Mouse (Mus musculus) embryo, embryonic 11.5 days (tissue): Measurements from ENCODE around the gene Scnn1b.

Experiments
- DNase-seq: peaks from one replicate; pipeline ENCODE4 v3.0.0-alpha.2; 2012; ENCODE audit warnings: low read depth, low spot score

Gene Scnn1b

DNA sequence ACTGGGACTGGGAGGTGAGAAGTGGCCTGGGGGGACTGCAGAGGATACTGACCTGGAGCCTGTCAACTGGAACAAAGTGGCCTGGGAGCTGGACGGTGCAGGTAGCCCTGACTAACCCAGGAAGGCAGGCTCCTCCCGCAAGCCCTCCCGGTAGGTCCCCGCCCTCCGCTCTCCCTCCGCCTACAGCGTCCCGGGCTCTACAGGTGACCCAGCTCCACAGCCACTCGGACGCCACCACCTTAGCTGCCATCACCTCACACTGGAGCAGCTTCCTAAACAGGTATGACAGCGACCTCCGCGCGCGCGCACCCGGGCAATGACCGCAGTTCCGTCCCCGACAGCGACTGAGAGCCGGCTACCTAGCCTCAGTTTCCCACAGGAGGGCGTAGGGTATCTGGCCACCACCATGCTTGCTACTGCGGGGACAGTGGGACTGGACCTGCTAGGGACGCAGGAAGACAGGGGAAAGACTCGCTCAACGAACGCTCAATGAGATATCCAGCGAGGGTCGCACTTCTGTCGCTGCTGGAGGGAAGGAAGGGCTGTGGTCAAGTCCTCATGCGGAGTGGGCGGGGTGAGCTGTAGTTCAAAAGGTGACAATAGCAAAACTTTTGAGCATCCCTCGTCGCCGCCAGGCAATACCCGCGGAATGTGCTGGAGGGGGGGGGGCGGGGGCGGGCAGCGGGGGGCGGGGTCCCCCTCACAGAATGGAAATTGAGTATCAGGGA lies at the start of gene Scnn1b:
Gene Scnn1b (plus strand): TSS at position 181 of the 728 bp plus-strand sequence.
- no peak for DNase-seq

DNA sequence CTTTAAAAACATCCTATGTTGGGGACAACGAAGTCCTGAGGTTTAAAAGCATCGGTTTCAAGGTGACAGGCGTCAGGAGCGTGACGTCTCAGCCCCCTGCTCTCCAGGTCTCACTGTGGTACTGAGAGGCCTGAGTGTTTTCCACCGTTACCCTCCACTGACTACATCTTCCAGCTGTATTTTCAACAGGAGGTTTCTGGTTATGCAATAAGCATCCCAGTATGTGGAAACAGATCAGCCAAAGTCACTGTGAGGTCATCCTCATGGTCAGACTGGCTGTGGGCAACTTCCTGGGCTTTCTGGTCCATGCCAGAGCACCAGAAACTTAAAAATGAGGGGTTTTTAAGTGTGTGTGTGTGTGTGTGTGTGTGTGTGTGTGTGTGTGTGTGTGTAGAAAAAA lies 43.2 kb upstream of the Scnn1b start:
- no peak for DNase-seq

DNA sequence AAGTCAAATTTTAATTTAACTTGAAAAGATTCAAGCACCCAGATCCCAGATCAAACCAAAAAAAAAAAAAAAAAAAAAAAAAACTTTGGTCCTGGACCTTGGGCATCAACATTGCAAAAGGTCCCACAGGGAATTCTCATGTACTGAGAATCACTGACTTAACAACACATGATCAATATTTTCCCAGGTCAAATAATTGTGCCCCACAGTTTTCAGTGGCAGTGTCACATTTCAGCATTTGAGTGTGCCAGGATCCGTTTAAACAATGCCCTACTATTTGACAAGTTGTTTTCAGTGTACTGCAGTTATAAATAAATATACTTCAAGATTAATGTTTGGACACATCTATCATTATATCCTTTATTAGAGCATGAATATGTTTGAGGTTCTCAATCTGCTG lies 36.4 kb upstream of the Scnn1b start:
- DNase-seq, result no peak

GRCm38 (mm10) chr7:121835392-121835791 lies 29.4 kb upstream of the Scnn1b start:
- no peak for DNase-seq

DNA sequence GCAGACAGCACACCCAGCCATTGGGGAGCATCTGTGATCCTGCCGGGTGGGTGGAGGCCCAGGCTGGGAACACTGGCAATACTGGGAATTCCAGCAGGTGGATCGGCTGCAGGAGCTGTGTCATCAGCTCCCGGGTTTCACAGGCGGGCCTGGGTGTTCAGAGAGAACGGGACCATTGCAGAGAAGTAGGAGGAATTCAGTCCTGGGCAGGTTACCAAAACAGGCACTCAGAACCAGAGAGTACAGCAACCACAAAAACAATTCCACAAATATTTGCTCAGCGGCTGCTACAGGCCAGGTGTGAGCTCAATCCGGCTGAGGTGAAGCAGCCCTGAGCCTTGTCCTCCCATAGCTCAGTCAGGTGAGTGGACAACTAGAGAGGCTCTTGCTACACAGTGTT lies 28.0 kb upstream of the Scnn1b start:
- no peak for DNase-seq

GRCm38 (mm10) chr7:121840810-121841209 lies 24.0 kb upstream of the Scnn1b start:
- DNase-seq, result no peak

- DNase-seq, result no peak
These were observed 22.6 kb upstream of the Scnn1b start for GRCm38 (mm10) chr7:121842234-121842633.

DNA sequence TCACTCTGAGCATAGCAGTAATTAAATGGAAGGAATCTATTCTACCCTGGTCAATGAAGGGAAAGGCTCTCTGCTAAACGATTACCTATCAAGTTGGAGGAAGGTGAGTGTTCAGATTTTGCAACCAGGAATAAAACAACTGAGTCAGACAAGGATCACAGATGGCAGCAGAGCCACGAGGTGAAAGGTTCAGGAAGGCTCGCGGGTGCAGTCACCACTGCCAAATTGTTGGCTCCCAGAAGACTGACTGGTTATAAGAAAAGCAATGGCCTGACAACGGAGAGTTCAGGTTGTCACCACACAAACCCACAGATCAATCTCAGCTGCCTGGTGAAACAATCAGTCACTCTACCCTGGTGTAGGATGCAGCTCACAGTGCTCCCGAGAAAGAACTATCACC lies 18.9 kb upstream of the Scnn1b start:
- no peak for DNase-seq

- no peak for DNase-seq
These were observed 16.2 kb upstream of the Scnn1b start for GRCm38 (mm10) chr7:121848537-121849168.

- no peak for DNase-seq
These were observed 7.5 kb upstream of the Scnn1b start for GRCm38 (mm10) chr7:121857177-121857884.

- DNase-seq, result no peak
These were observed 5.9 kb upstream of the Scnn1b start for GRCm38 (mm10) chr7:121858939-121859338.

- DNase-seq, result no peak
These were observed 6.8 kb downstream of the Scnn1b start for GRCm38 (mm10) chr7:121871631-121872030.

DNA sequence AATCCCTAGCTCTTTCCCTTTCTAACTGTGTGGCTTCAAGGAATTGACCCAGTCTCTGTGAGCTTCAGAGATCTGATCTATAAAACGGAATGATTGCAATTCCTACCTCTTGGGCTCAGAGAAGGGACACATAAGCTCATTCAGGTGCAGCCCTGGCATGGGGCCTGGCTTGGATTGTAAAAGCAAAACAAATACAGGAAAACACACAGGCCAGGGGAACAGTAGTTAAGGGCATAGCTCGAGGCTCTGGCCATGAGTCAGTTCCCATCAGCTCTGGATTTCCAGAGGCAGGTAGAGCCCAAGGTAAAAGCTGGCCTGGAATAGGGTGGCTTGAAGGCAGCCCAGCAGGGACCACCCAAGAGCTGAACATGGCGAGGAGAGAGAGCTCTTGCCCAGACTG lies 9.2 kb downstream of the Scnn1b start:
- DNase-seq, result no peak

GRCm38 (mm10) chr7:121874784-121875183 lies 9.9 kb downstream of the Scnn1b start:
- DNase-seq, result no peak

- no peak for DNase-seq
These were observed 15.4 kb downstream of the Scnn1b start for GRCm38 (mm10) chr7:121880246-121880645.

- no peak for DNase-seq
These were observed 26.0 kb downstream of the Scnn1b start for GRCm38 (mm10) chr7:121890636-121891360.

DNA sequence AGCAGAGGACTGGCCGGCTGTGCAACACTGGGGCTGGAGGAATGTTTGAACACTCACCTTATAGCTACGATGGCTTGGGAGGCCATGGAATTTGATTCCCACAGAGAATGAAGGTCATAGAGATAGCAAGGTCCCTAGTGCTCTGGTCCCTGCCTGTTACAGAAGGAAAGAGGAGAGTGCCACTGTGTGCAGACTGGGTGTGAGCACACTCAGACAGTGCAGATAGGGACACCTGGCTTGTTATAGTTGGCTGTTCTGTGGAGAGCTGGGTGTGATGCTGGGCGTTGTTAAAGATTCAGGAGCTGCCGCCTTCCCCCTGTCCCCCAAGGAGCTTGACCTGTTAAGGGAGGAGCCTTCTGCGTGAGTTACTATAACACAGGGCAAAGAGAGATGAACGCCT lies 31.9 kb downstream of the Scnn1b start:
- no peak for DNase-seq

DNA sequence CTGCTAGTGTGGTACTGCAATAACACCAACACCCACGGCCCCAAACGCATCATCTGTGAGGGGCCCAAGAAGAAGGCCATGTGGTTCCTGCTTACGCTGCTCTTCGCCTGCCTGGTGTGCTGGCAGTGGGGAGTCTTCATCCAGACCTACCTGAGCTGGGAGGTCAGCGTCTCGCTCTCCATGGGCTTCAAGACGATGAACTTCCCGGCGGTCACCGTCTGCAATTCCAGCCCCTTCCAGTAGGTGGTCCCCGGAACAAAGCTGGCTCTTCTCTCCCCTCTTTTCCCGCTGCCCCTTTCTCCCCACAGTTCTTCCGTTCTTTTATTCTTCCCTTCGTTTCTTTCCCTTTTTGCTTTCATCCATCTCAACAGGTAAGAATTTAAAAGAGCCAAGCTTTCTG lies 34.5 kb downstream of the Scnn1b start:
- DNase-seq, result peak; percentile 31

DNA sequence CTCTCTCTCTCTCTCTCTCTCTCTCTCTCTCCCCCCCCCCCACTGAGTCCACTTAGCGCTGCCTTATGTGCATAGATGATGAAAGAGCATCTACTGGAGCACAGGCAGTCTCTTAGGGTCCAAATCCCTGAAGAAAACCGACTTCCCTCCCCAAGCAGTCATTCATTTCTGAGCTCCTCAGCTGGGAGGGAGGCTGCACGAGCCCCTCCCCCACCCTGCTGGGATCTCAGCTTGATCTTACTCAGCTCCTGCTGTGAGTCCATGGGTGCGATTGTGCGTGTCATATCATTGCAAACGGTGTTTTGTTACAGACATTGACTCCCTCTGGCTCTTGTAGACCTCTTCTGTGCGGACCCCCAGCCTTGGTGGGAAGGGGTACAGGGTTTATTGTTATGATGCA lies 35.1 kb downstream of the Scnn1b start:
- DNase-seq, result peak; percentile 9

DNA sequence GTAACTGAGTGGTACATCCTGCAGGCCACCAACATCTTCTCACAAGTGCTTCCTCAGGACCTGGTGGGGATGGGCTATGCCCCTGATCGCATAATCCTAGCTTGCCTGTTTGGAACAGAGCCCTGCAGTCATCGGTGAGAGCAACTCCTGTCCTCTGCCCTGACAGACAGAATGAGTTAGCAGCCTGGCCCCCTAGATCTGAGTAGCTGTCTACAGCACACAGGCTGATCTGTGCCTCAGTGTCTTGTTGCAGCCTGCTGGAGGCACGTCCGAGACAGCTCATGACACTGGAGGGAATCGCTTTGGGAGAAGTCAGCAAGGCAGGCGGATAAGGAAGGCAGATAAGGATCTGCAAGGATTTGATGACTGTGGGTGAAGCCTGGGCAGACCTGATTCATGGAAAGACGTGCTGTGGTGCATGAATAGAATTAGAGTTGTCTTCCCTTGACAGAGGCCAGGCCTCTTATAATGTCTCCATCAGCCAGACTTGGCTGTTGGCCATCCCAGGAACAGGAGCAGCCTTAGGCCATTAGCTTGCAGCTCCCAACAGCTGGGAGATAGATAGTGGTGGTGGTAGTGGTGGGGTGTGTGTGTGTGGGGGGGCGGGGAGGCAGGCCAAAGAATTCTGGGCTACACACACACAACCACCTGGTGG lies 38.0 kb downstream of the Scnn1b start:
- DNase-seq, result no peak

GRCm38 (mm10) chr7:121906879-121907278 lies 42.0 kb downstream of the Scnn1b start:
- DNase-seq, result no peak

GRCm38 (mm10) chr7:121912250-121912649 lies 47.4 kb downstream of the Scnn1b start:
- DNase-seq, result no peak
